Mouse (Mus musculus) hindbrain, embryonic 15.5 days (tissue): ENCODE results near the gene Efna1. TPM values are rescaled to one million over a fixed set of nuclear protein-coding genes. Genes with fewer than 3 reads are reported as not detected.

Experiments
- ATAC-seq: fragments of 200-750 bp; cut with Nextera tagmentation; 2 replicates; pipeline ENCODE4 v1.8.0; 2017; ENCODE audit warnings: low read depth, moderate number of reproducible peaks, moderate TSS enrichment; ENCODE audit not compliant: low FRiP score
- H3K27ac ChIP-seq: fragments of 300-500 bp; sonication (generic); replicated peaks from 2 replicates; pipeline ENCODE4 v1.5.1; 2015; ENCODE audit warnings: mild to moderate bottlenecking, inconsistent platforms
- H3K27me3 ChIP-seq: fragments of 300-500 bp; sonication (generic); 2 replicates; pipeline ENCODE4 v1.6.1; 2015; ENCODE audit warnings: control low read depth, inconsistent platforms
- H3K36me3 ChIP-seq: fragments of 300-500 bp; sonication (generic); 2 replicates; pipeline ENCODE4 v1.6.1; 2015; ENCODE audit warnings: control low read depth, inconsistent platforms
- H3K4me1 ChIP-seq: fragments of 300-500 bp; sonication (generic); replicated peaks from 2 replicates; pipeline ENCODE4 v1.6.1; 2015; ENCODE audit warnings: control low read depth, inconsistent platforms
- H3K4me2 ChIP-seq: fragments of 300-500 bp; sonication (generic); 2 replicates; pipeline ENCODE4 v1.6.1; 2015; ENCODE audit warnings: moderate library complexity, mild to moderate bottlenecking, inconsistent platforms
- H3K4me3 ChIP-seq: fragments of 300-500 bp; sonication (generic); 2 replicates; pipeline ENCODE4 v1.5.1; 2015; ENCODE audit warnings: mild to moderate bottlenecking, inconsistent platforms
- H3K9ac ChIP-seq: fragments of 300-500 bp; sonication (generic); 2 replicates; pipeline ENCODE4 v1.6.1; 2015; ENCODE audit warnings: inconsistent platforms
- H3K9me3 ChIP-seq: fragments of 300-500 bp; sonication (generic); 2 replicates; pipeline ENCODE4 v1.6.1; 2016; ENCODE audit warnings: control low read depth, inconsistent platforms
- WGBS: fragments of 180-500 bp; shearing (Covaris S2); methylation state at CpG from one replicate; pipeline ENCODE4 v1.1.7; 2015; 5-methylcytosine and 5-hydroxymethylcytosine counted together
- polyA plus RNA-seq: library from polyadenylated mRNA; unstranded; fragments of >200 nt; fragmentation: Nextera tagmentation; extraction: Ambion mirVana; gene quantifications from 2 replicates; pipeline ENCODE4 v1.2.1, GENCODE M21; 2015

The Efna1 gene
- polyA plus RNA-seq, 1 experiment from 2014 or later: 8.9 TPM

GRCm38 (mm10) chr3:89271760-89272159 is 9.2 kb downstream of the Efna1 start:
- Histone ChIP-seq H3K4me2 (no peak overlapping the region), H3K9ac (no peak overlapping the region), H3K36me3 (no peaks in the 10 kb centered on the region), H3K27ac (no peak overlapping the region), H3K4me1 (peaks cover 40% of the 10 kb centered on the region), H3K27me3 (no peaks in the 10 kb centered on the region), H3K9me3 (no peaks in the 10 kb centered on the region), H3K4me3 (no peak overlapping the region)
- no peak for ATAC-seq
- 52% methylated on average over 6 of the region's 6 CpGs for WGBS

- ATAC-seq: no peak
- H3K4me3 ChIP-seq: peak overlapping the region; percentile 59
- no peaks in the 10 kb centered on the region for H3K36me3 ChIP-seq
- peak overlapping the region; percentile 82 for H3K4me2 ChIP-seq
- peak overlapping the region; percentile 87; the same call in 1 of the 2 replicates for H3K27ac ChIP-seq
- no peaks in the 10 kb centered on the region for H3K9me3 ChIP-seq
- H3K27me3 ChIP-seq: no peaks in the 10 kb centered on the region
- peak overlapping the region; percentile 69; the same call in 1 of the 2 replicates for H3K9ac ChIP-seq
- WGBS: 63% methylated on average over 6 of the region's 6 CpGs
- H3K4me1 ChIP-seq: peaks cover 46% of the 10 kb centered on the region
These were observed 10.1 kb downstream of the Efna1 start for GRCm38 (mm10) chr3:89270891-89271290.

- H3K27me3 ChIP-seq: no peaks in the 10 kb centered on the region
- H3K27ac ChIP-seq: peak within 1 kb of the TSS; percentile 87
- ATAC-seq: peak; percentile 58
- H3K4me3 ChIP-seq: peak within 1 kb of the TSS; percentile 59
- H3K36me3 ChIP-seq: no peaks in the 10 kb centered on the region
- peak within 1 kb of the TSS; percentile 69 for H3K9ac ChIP-seq
- peaks cover 48% of the 10 kb centered on the region for H3K4me1 ChIP-seq
- WGBS: 2% methylated on average over 39 of the region's 39 CpGs
- H3K9me3 ChIP-seq: no peaks in the 10 kb centered on the region
- peak within 1 kb of the TSS; percentile 82 for H3K4me2 ChIP-seq
These were observed 10.7 kb downstream of the Efna1 start, which contains the start of gene Slc50a1 for GRCm38 (mm10) chr3:89270051-89270755. Gene Slc50a1, minus strand, starts transcription at chr3:89270570.

GRCm38 (mm10) chr3:89268916-89269315 is 12.0 kb downstream of the Efna1 start:
- 52% methylated on average over 8 of the region's 8 CpGs for WGBS
- H3K4me2 ChIP-seq: peak overlapping the region; percentile 82
- no peaks in the 10 kb centered on the region for H3K9me3 ChIP-seq
- no peaks in the 10 kb centered on the region for H3K27me3 ChIP-seq
- no peak overlapping the region for H3K4me3 ChIP-seq
- no peak overlapping the region for H3K9ac ChIP-seq
- no peak overlapping the region for H3K27ac ChIP-seq
- H3K4me1 ChIP-seq: peaks cover 48% of the 10 kb centered on the region
- no peaks in the 10 kb centered on the region for H3K36me3 ChIP-seq
- no peak for ATAC-seq

GRCm38 (mm10) chr3:89266439-89266893 is 14.5 kb downstream of the Efna1 start:
- under 1% methylated on average over 20 of the region's 20 CpGs for WGBS
- ATAC-seq: peak; percentile 88
- peak overlapping the region; percentile 82 for H3K4me3 ChIP-seq

GRCm38 (mm10) chr3:89262417-89262816 is 18.5 kb downstream of the Efna1 start:
- no peak overlapping the region for H3K27ac ChIP-seq
- WGBS: 74% methylated on average over 10 of the region's 10 CpGs
- H3K4me2 ChIP-seq: no peak overlapping the region
- no peak for ATAC-seq
- H3K4me3 ChIP-seq: no peak overlapping the region
- H3K9me3 ChIP-seq: no peaks in the 10 kb centered on the region
- no peaks in the 10 kb centered on the region for H3K36me3 ChIP-seq
- peaks cover 14% of the 10 kb centered on the region for H3K4me1 ChIP-seq
- no peak overlapping the region for H3K9ac ChIP-seq
- H3K27me3 ChIP-seq: no peaks in the 10 kb centered on the region

More at GRCm38 (mm10) chr3:89266439-89266893, 14.5 kb downstream of the Efna1 start:
- peak overlapping the region; percentile 92 for H3K4me2 ChIP-seq
- H3K9me3 ChIP-seq: no peaks in the 10 kb centered on the region
- H3K27me3 ChIP-seq: no peaks in the 10 kb centered on the region
- peaks cover 48% of the 10 kb centered on the region for H3K4me1 ChIP-seq
- peak overlapping the region; percentile 84 for H3K27ac ChIP-seq
- no peaks in the 10 kb centered on the region for H3K36me3 ChIP-seq
- peak overlapping the region; percentile 93 for H3K9ac ChIP-seq

- H3K9ac ChIP-seq: no peak overlapping the region
- WGBS: 73% methylated on average over 3 of the region's 3 CpGs
- H3K4me3 ChIP-seq: no peak overlapping the region
These were observed 20.7 kb downstream of the Efna1 start for GRCm38 (mm10) chr3:89260211-89260610.

GRCm38 (mm10) chr3:89259076-89259475 is 21.9 kb downstream of the Efna1 start, which contains the start of gene Dpm3:
Gene Dpm3, plus strand, starts transcription at chr3:89259358.
- no peak within 1 kb of the TSS for H3K9ac ChIP-seq
- no peak within 1 kb of the TSS for H3K4me2 ChIP-seq
- no peak within 1 kb of the TSS for H3K4me3 ChIP-seq
- H3K27ac ChIP-seq: no peak within 1 kb of the TSS
- H3K4me1 ChIP-seq: no peaks in the 10 kb centered on the region
- H3K27me3 ChIP-seq: no peaks in the 10 kb centered on the region
- ATAC-seq: no peak
- no peaks in the 10 kb centered on the region for H3K36me3 ChIP-seq
- 50% methylated on average over 7 of the region's 7 CpGs for WGBS
- no peaks in the 10 kb centered on the region for H3K9me3 ChIP-seq

More at GRCm38 (mm10) chr3:89260211-89260610, 20.7 kb downstream of the Efna1 start:
- ATAC-seq: no peak
- no peak overlapping the region for H3K27ac ChIP-seq
- H3K4me1 ChIP-seq: no peaks in the 10 kb centered on the region
- no peak overlapping the region for H3K4me2 ChIP-seq
- no peaks in the 10 kb centered on the region for H3K9me3 ChIP-seq
- no peaks in the 10 kb centered on the region for H3K27me3 ChIP-seq
- no peaks in the 10 kb centered on the region for H3K36me3 ChIP-seq

- Histone ChIP-seq H3K36me3 (no peaks in the 10 kb centered on the region), H3K4me3 (no peak overlapping the region), H3K27me3 (no peaks in the 10 kb centered on the region), H3K27ac (no peak overlapping the region), H3K9me3 (no peaks in the 10 kb centered on the region), H3K4me2 (no peak overlapping the region), H3K4me1 (peaks cover 6% of the 10 kb centered on the region), H3K9ac (no peak overlapping the region)
- no peak for ATAC-seq
- 87% methylated on average over 5 of the region's 5 CpGs for WGBS
These were observed 24.8 kb downstream of the Efna1 start for GRCm38 (mm10) chr3:89256177-89256576.

- ATAC-seq: no peak
- 91% methylated on average over 5 of the region's 5 CpGs for WGBS
- Histone ChIP-seq H3K4me1 (peaks cover 14% of the 10 kb centered on the region), H3K36me3 (no peaks in the 10 kb centered on the region), H3K27me3 (no peaks in the 10 kb centered on the region), H3K9me3 (no peaks in the 10 kb centered on the region), H3K4me2 (no peak overlapping the region), H3K27ac (no peak overlapping the region), H3K4me3 (no peak overlapping the region), H3K9ac (no peak overlapping the region)
These were observed 25.9 kb downstream of the Efna1 start for GRCm38 (mm10) chr3:89254994-89255393.

GRCm38 (mm10) chr3:89251365-89251895 is 29.5 kb downstream of the Efna1 start:
- Histone ChIP-seq H3K4me1 (peaks cover 30% of the 10 kb centered on the region), H3K4me2 (peak overlapping the region; percentile 35), H3K9ac (no peak overlapping the region), H3K9me3 (no peaks in the 10 kb centered on the region), H3K36me3 (0 out of 2 replicates have a peak, but pooled peaks cover 4% of the 10 kb centered on the region), H3K27me3 (no peaks in the 10 kb centered on the region), H3K4me3 (no peak overlapping the region), H3K27ac (no peak overlapping the region)
- WGBS: 13% methylated on average over 17 of the region's 17 CpGs
- ATAC-seq: 0 out of 2 replicates have a peak, but pooled peaks have one; percentile 21

GRCm38 (mm10) chr3:89250435-89251040 is 30.4 kb downstream of the Efna1 start:
- Histone ChIP-seq H3K4me2 (no peak overlapping the region), H3K9me3 (no peaks in the 10 kb centered on the region), H3K4me3 (no peak overlapping the region), H3K36me3 (0 out of 2 replicates have a peak, but pooled peaks cover 4% of the 10 kb centered on the region), H3K27ac (no peak overlapping the region), H3K4me1 (peaks cover 35% of the 10 kb centered on the region), H3K9ac (no peak overlapping the region), H3K27me3 (no peaks in the 10 kb centered on the region)
- no peak for ATAC-seq
- 23% methylated on average over 7 of the region's 7 CpGs for WGBS
